Mouse (Mus musculus) megakaryocyte, embryonic 14.5 days (primary cell): ENCODE data around the gene Camkmt.

ENCODE experiments used
- FLI1 ChIP-seq: IDR thresholded peaks from 2 replicates; pipeline ENCODE4 v1.6.1; 2012; ENCODE audit warnings: low read length, inconsistent platforms, mixed read lengths
- GATA1 ChIP-seq: IDR thresholded peaks from 3 replicates; pipeline ENCODE4 v1.6.1; 2012; ENCODE audit warnings: mixed read lengths, low read length, inconsistent platforms, borderline replicate concordance

- TF ChIP-seq GATA1, result no peak
- no peak for TF ChIP-seq FLI1
These were observed 262.8 kb downstream of the Camkmt start for GRCm38 (mm10) chr17:85353191-85353590.
